Mouse (Mus musculus): Measurements from ENCODE around the gene Ppp4r4.

GRCm38 (mm10) chr12:103547438-103547837 lies 15.4 kb downstream of the Ppp4r4 start:
- TF ChIP-seq GATA1 (IDR thresholded peaks at IDR 0.05; ENCODE audit: low read length) = no peak
- no peak for TF ChIP-seq TAL1 (IDR thresholded peaks at IDR 0.05; ENCODE audit: low read length)

Data from erythroblast, embryonic 14.5 days (primary cell).